Mouse (Mus musculus): ENCODE results near the gene Dock8.

The Dock8 gene

DNA sequence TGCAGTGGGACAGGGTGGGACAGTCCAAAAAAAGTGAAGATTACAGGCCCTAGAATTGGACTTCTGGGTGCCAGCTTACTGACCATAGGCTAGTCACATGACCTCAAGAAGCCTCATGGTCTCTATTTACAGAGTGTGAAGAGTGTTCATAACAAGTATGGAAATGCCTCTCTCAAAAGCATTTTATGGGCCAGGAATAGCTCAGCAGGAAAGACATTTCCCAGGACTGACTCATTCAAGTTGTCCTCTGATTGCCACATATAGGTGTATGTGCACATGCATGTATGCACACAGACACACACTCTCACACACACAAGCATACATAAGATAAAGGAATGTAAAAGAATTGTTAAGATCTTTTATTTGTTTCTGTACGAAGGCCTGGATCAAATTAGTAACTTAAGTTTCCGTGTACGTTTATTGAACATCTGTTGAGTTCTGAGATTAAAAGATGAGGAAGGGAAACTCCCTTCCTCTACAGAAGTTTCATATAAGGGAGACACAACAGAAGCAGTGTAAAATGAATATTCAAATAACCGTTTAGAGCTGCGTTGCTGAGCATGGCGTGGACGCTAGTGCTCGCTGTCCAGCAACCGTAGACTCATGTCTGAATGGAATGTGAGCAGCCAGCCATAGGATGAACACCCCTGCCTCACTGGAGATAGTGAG lies 63.0 kb downstream of the Dock8 start:
- DNase-seq (ENCODE audit: low spot score in 2 of 2) = no peak

DNA sequence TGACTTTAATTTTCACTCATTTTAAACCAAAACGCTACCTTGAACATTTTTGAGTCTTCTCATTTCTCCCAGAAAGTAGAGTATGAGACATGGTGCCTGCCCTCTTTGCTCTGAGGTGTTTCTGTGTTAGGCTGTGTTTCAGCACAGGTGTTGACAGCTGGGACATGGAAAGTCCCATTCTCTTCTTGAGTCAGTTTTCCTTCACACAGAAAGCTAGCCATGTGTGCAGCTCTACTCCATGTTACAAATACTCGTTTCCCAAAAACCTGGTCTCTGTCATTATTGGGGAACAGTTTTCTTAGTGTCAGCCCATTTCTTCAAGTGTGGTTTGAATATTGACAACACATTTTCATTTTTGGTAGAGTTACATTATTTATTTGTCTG lies 63.5 kb downstream of the Dock8 start:
- no peak for DNase-seq (ENCODE audit: low spot score in 2 of 2)

DNA sequence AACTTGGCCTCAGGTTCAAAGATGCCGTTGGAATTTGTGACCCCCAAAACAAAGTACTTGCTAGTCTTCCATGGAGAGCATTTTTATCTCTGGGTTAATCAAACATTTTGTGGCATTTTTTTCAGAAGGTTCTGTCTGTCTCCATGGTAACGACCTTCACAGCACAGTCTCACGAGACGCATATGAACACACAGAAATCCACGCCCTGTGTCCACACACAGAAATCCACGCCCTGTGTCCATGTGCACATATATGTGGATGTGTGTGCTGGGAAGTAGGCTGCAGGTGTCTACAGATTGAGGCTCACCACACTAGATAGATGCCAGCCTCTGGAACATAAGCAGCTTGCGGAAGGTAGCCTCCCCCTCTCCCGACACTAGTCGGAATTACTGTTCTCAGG lies 66.9 kb downstream of the Dock8 start:
- DNase-seq (ENCODE audit: low spot score in 2 of 2) = no peak

DNA sequence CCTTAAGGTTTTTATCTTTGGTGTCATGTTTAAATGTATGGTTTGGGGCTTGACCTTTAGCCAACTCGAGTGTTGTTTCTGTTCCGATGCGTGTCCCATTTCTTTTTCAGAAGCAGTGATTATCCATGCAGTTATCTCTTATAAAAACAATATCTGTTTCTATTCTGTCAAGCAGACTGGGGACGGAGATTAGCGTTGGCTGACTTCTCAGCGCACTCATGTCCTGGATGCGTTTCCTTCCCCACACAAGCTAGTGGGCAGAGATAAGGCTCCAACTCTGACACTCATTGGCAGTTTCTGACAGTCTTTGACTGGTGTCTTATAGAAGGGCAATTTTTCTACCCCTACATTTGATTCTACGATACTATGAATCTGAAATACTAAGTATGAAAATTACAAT lies 69.2 kb downstream of the Dock8 start:
- no peak for DNase-seq (ENCODE audit: low spot score in 2 of 2)

DNA sequence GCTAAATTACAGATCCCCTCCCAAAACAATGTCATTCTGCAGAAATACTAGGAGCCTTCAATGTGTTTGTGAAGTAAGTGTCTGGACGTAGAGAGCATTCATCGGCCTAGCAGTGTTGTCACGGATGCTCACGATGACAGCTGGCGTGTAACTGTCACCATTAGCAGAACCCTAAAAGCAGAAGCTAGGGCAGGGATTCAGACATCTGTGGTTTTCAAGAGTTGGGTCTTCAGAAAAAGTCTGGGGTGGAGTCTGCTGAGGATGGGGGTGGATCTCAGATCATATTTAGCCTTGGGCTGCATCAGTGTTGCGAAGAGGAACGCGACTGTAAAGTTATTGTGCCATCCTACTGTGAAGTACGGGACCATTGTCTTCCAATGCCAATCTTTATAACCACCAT lies 73.2 kb downstream of the Dock8 start:
- no peak for DNase-seq (ENCODE audit: low spot score in 2 of 2)

DNA sequence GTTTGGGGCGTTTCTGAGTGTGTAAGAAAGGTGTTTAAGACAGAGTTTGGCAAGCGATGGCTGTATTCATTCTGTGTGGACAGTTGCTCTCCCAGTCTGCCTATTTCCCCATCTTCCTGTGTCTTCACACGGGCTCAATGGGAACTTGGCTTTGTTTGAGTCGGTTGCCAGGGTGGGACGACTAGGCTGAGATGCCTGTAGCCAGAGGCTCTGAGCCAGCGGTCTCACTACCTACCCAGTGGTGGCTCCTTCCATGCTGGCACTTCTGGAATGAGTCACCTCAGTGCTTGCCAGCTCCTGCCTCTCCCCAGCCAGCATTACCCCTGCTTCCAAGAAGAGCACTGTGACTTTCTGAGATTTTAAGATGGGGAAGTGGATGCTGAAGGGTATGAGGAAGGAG lies 75.4 kb downstream of the Dock8 start:
- DNase-seq (ENCODE audit: low spot score in 2 of 2) = no peak

DNA sequence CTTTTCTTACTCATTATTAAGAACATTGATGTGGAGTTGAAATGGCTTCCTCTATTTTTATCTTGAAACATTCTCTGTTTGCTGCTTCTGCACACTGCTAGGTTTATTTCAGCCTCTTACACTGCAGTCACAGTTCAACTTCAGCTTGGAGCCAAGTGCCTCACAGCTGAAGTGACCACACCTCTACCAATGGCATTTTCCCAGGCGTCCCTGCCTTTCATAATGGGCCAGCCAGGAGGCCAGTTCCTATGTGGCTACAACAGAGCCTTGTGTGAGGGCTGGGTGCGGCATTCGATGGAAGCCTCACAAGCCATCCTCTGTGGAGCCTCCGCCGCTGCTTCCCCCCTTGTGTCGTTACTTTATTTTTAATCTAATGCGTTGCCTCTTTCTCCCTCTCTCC lies 78.3 kb downstream of the Dock8 start:
- DNase-seq (ENCODE audit: low spot score in 2 of 2) = no peak

DNA sequence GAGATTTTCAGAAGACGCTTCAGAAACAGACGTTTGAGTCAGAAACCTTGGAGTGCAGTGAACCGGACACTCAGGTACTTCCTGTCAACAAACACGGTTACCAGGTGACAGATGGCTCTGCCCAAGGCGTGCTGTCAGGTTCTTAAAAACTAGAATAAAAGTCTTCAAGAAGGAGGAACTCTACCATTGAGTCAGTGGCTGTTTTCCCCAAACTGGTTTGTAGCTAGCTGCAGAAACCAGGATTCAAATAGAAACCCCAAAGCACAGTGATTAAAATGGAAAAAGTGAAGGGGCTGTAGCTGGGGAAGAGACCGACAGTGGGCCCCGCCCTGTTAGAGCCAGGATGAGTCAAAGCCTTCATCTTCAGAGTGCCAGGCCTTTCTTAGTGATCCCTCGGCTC lies 78.8 kb downstream of the Dock8 start:
- DNase-seq (ENCODE audit: low spot score in 2 of 2) = no peak

DNA sequence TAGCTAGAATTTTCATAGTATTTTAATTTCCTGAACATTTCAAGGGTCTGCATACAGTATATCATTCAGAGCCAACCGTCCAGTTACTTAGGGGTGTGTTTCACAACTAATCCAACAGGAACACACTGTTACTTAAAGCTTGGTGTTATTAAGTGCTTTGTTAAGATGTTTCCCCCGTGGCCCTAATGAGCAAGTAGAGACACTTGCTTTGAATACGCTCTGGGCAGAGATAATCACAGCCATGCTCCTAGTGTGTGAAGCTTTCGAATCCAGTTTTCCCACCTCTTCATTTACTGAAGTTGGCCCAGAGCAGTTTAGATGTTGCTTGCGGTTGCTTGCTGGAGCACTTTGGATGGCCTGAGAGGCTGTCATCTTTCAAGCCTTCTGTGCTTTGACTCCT lies 80.8 kb downstream of the Dock8 start:
- DNase-seq (ENCODE audit: low spot score in 2 of 2) = no peak

DNA sequence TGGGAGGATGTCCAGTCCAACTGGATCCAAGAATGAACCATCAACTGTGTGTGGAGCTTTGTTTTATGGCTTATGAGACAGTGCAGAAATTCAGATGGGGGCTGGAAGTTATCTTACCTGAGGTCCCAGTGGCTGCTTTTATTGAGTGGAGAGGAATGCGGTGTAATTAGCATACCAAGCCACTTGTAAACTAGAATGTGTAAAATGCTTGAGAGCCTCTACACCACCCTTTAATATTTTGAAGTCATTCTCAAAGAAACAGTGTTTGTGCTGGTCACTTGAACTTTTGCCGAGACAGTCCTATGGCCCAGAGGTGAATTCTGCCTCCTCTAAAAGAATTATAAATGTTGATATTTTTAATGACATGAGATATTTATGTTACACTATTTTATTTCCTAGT lies 83.5 kb downstream of the Dock8 start:
- no peak for DNase-seq (ENCODE audit: low spot score in 2 of 2)

DNA sequence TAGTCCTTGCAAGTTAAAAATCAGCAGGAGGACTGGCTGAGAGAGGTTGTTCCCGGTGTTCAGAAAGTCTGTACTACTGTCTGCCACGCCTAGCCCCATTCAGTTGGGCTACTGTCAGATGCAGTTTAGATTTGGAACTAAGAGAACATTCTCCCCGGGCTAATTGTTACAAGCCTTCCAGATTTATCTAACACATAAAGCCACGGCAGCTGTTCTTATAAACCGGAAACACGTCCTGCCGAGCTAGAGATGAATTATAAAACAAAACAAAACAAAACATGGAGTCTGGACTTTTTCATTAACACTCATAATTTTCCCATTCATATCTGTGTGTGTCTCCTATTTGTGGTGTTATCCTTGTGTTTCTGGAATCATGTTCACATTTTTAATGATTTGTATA lies 87.8 kb downstream of the Dock8 start:
- no peak for DNase-seq (ENCODE audit: low spot score in 2 of 2)

DNA sequence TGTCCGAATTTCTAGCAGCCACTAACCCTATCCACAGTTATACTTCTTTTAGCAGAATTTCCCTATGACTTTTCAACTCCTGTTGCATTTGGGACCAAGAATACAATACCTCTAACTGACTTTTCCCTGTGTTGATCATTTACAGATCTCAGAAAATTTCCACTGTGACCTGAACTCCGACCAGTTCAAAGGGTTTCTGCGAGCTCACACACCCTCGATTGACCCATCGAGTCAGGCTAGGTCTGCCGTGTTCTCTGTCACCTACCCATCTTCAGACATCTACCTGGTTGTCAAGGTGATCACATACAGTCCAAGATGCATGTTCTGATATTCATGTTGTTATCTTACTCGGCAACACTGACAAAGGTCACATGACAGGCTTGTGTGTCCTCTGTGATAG lies 90.4 kb downstream of the Dock8 start:
- no peak for DNase-seq (ENCODE audit: low spot score in 2 of 2)

DNA sequence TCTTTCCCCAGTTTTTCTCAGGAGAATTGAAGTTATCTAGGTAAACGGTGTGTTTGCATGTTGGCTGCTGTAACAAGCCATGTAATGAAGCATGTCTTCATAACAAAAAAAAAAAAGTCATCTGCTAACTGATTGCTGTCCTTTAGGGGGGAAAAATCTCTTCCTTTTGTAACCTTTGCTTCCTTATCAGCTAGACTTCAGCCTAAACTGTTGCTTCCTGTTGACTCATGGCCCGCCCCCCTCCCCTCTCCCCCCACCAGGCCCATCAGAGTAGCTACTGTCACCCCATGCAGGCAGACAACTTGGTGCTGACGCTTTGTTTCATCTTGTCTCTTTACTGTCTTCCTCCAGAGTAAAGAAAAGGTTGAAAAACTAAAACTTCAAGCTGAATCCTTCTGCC lies 95.8 kb downstream of the Dock8 start:
- no peak for DNase-seq (ENCODE audit: low spot score in 2 of 2)

DNA sequence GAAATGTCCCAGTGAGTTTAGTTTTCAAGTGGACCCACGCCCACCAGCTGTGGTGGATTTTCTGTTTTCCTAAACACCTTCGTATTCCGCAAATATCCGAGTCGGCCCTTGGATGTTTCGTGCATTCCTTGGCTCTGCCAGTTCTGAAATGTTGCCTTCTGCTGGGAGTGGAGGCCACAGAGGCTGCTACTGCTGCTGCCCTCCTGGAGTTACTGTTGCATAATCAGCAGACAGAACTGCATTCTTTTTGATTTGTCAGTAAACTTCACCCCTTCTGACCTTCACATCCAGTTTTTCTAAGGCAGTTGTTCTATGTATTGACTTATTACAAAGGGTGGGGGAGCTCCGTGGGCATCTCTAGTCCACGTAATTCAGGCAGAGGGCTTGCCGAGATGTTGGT lies 97.0 kb downstream of the Dock8 start:
- DNase-seq (ENCODE audit: low spot score in 2 of 2) = no peak

DNA sequence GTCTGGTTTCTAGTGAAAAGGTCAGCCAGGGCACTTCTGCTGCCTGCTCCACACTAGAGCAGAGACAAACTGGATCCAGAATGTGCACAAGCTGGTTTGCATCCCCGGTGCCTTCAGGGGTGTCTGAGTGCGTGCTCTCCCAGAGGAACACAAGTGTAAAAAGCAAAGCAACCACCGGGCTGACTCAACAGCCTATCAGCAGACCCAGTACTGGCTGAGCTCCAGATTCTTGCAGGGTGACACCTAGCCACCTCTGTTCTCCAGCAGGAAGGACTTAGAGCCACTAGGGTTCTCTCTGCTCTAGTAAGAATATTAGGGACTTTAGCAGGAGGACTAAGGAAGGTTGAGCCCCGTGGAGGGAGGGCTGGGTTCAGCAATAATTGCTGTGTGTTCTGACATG lies 97.7 kb downstream of the Dock8 start:
- DNase-seq (ENCODE audit: low spot score in 2 of 2) = no peak

DNA sequence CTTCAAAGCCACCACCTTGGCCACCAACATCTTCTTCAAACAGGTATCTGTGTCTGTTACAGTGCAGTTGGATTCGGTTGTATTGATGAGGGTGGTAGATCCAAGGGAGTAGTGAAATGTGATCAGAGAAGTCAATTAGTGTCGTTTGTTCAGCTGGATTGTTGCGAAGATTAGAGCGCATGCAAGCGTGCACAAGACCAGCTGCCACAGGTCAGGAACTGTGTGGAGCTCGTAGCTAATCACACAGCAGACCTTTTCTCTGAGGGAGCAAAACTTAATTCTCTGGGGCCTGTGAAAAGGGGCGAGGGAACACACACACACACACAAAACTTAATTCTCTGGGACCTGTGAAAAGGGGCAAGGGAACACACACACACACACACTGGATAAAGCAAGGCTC lies 98.2 kb downstream of the Dock8 start:
- no peak for DNase-seq (ENCODE audit: low spot score in 2 of 2)

DNA sequence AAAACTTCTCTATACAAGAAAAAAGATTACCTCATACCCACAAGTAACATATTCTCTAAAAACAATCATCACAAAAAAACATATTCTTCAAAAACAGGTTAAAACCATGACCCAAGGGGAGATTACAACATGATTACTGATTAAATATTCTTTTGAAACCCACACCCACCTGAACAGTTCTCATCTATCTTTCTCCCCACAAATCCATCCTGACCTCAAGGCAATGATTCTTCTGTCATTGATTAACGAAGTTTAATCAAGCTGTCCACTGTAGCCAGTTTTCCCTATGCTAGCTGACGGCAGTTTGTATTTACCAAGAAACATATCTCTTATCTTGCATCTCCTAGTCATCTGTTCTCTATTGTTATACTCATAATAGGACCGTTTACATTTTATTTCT lies 98.6 kb downstream of the Dock8 start:
- DNase-seq (ENCODE audit: low spot score in 2 of 2) = no peak

DNA sequence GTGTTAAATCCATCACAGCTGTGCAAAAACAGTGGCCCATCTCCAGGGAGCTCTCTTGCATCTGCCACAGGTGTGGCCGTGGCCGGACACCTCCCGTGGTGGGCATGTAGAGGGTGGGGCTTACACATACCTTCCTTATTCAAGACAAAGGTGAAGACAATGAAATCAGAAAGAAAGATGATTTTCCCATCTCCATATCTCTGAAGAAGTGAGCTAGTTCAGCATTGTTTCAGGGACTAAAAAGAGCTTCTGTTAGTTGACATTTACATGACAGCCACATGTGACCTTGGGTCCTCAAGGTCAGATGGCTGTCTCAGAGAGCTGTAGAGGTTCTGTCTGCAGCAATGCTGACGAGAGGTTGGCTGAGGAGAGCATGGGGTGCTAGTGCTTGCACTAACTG lies 99.6 kb downstream of the Dock8 start:
- DNase-seq (ENCODE audit: low spot score in 2 of 2) = no peak

DNA sequence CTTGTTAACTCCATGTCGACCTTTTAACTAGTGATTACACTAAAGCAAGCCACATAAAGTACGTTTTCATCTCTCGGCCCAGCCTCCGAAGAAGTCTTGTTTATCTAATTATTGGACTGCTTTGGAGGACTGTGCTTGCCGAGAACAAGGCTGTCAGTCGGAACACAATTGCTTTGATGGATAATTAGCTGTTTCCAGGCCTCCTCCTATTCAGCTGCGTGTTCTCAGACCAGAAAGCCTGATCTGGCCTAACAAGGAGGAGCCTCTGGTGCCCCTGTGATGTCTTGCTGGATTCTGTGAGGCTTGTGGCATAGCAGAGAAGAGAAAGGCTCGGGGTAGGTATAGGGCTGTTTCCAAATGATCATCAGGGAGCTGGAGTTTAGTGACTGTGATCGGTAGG lies 106.3 kb downstream of the Dock8 start:
- no peak for DNase-seq (ENCODE audit: low spot score in 2 of 2)

DNA sequence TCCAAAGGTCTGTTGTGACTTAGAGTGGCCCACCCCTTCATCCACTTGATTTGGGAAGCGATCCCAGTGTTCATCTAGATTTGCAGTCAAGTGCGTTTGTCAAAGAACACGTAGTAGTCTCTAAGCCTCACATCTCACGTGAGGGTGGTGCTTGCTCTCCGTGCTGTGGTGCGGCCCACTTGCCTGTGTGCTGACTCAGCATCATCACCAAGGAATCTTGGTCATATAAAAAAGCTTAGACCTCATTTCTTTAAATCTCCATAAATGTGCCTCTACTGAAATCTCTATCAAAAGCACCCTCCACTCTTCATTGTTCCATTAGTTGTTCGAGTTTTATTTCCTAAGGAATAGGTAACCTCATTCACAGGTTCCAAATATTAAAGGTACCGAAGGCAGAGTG lies 107.0 kb downstream of the Dock8 start:
- no peak for DNase-seq (ENCODE audit: low spot score in 2 of 2)

DNA sequence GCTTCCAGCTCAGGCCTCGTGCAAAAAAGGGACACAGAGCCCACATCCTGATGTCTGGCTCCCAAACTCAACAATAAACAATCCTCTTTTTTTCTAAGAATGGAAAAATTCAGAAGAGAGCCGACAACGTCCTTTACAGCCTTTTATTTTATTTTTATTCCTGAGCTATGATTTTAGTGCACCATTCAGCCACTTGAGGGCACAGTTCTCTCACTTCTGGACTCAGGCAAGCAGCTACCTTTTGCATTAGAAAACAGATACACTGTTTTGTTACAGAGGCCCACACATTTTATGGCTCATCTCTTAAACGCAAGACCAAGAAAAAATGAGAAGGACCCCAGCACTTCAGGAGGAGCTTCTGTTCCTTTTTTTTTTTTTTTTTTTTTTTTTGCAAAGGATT lies 108.1 kb downstream of the Dock8 start:
- no peak for DNase-seq (ENCODE audit: low spot score in 2 of 2)

DNA sequence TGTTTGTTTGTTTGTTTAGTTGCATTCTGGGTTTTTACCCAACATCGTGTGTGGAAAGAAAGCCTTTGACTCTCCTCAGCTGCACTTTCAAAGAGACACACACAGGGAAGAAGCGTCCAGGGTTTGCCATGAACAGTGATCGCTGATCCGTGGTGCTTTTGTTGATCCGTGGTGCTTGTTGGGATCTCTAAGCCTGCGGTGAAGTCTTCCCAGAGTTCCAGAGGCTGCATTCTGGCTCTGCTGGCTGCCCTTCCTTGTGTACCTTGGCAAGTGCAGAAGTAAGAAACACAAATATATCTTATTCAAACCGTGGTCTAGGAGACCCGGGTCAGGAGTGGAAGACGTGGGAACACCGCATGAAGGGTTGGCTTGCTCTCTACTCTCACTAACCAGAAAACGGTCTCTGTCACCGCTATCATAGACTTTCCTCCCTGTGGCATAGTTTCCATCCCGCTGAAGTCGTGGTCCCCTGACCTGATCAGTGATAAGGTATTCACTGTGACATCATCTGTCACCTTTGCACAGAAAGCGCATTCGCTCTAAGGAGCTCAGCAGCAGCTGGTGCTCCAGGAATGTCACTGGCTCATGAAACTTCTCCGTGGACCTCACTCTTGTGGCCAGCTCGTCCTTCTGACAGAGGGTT lies 112.4 kb downstream of the Dock8 start:
- DNase-seq (ENCODE audit: low spot score in 2 of 2) = no peak

DNA sequence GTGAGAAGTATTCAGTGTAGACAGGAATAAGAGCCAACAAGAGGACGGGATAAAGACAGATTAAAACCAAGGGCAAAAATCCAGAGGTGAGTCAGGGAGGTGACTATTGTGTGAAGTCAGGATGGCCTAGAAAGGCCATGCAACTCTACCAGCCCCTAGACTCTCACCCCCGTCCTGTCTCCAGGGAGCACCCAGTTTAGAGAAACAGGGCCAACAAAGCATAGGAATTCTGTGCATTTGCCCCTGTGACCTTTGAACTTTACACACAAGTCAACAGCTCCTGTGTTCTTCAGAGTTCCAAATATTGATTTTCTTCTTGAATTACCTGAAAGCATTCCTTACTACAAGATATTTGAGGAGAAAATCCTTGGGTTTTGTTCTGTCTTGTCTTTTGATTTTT lies 117.6 kb downstream of the Dock8 start:
- DNase-seq (ENCODE audit: low spot score in 2 of 2) = no peak

DNA sequence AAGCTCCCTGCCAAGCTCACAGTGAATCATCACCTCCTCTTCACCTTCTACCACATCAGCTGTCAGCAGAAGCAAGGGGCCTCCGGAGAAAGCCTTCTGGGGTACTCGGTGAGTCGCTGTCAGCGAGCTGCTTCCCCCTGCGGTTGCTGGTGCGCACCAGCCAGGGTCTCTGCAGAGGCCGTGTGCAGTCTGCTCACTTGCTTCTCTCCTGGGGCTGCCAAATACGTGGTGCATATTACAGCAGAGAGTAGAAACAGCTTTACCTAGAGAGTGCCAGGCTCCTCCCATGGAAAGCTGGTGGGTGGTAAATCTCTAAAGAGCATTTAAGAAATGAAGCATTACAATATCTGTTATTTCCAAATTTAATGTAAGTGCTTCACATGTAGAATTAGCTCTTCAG lies 123.1 kb downstream of the Dock8 start:
- DNase-seq (ENCODE audit: low spot score in 2 of 2) = no peak

Measured in frontal cortex, postnatal 25 days (tissue).